Comparison of ENCODE assay signal across 8 mouse cellular contexts in genomic region chr9:79721056-79721455, GRCm38 (mm10). TPM values are rescaled to one million over a fixed set of nuclear protein-coding genes. Genes with fewer than 3 reads are reported as not detected.
A peak's percentile ranks its signal among the peaks of the same experiment; 100 is the strongest.
DNase-seq lines count a peak whose midpoint lies in the region; ATAC-seq lines count a peak whose summit lies in the region.

No protein-coding gene starts in this region.

- no peak overlapping the region for H3K9ac ChIP-seq in embryonic facial prominence, embryonic 11.5 days (replicated peaks; ENCODE audit: low read length)
- H3K9ac ChIP-seq in hindbrain, embryonic 11.5 days (ENCODE audit: low read depth, low read length) = no peak overlapping the region
- no peak overlapping the region for H3K9ac ChIP-seq in neural tube, embryonic 14.5 days (replicated peaks; ENCODE audit: low read depth, low read length)

- DNase-seq in layer of hippocampus, adult 11-12 months (ENCODE audit: low spot score) = peak; percentile 54
- no peak for DNase-seq in layer of hippocampus, adult 8-10 months (ENCODE audit: low spot score in 2 of 2)
- peak; percentile 62 for DNase-seq in ZHBTc4 (ENCODE audit: low read depth, low spot score)
- peak; percentile 88 for DNase-seq in embryonic facial prominence, embryonic 11.5 days (ENCODE audit: low spot score)
- peak; percentile 82 for DNase-seq in hindbrain, embryonic 11.5 days (ENCODE audit: low spot score)
- peak; percentile 73 for DNase-seq in limb, embryonic 10.5 days (ENCODE audit: low spot score)
- no peak for DNase-seq in spleen, adult 18-20 months

- H3K4me3 ChIP-seq in embryonic facial prominence, embryonic 11.5 days (ENCODE audit: low read depth, low read length) = no peak overlapping the region
- H3K4me3 ChIP-seq in hindbrain, embryonic 11.5 days (ENCODE audit: low read depth, low read length) = no peak overlapping the region
- H3K4me3 ChIP-seq in limb, embryonic 10.5 days = no peak overlapping the region; the same call in 1 of the 2 replicates
- no peak overlapping the region for H3K4me3 ChIP-seq in neural tube, embryonic 14.5 days (ENCODE audit: low read depth, low read length)

- H3K27me3 ChIP-seq in embryonic facial prominence, embryonic 11.5 days (ENCODE audit: control insufficient read depth, insufficient read depth, low read length) = peaks cover 10% of the 10 kb centered on the region
- H3K27me3 ChIP-seq in hindbrain, embryonic 11.5 days (ENCODE audit: control insufficient read depth, insufficient read depth, low read length) = peaks cover 36% of the 10 kb centered on the region
- H3K27me3 ChIP-seq in limb, embryonic 10.5 days (ENCODE audit: low read depth, poor library complexity, severe bottlenecking) = peaks cover 47% of the 10 kb centered on the region
- H3K27me3 ChIP-seq in neural tube, embryonic 14.5 days (ENCODE audit: control insufficient read depth, insufficient read depth, low read length) = peaks cover 10% of the 10 kb centered on the region; the same call in 1 of the 2 replicates

- no peak overlapping the region for H3K4me2 ChIP-seq in embryonic facial prominence, embryonic 11.5 days (ENCODE audit: low read depth, low read length)
- H3K4me2 ChIP-seq in hindbrain, embryonic 11.5 days (replicated peaks; ENCODE audit: low read depth, low read length) = no peak overlapping the region
- H3K4me2 ChIP-seq in neural tube, embryonic 14.5 days (ENCODE audit: low read depth, low read length) = peak overlapping the region; percentile 30; the same call in 1 of the 2 replicates

- H3K36me3 ChIP-seq in embryonic facial prominence, embryonic 11.5 days (replicated peaks; ENCODE audit: control insufficient read depth, insufficient read depth, low read depth, low read length) = no peaks in the 10 kb centered on the region
- no peaks in the 10 kb centered on the region for H3K36me3 ChIP-seq in hindbrain, embryonic 11.5 days (ENCODE audit: control insufficient read depth, insufficient read depth, low read length)
- H3K36me3 ChIP-seq in limb, embryonic 10.5 days = no peaks in the 10 kb centered on the region
- no peaks in the 10 kb centered on the region for H3K36me3 ChIP-seq in neural tube, embryonic 14.5 days (ENCODE audit: control insufficient read depth, insufficient read depth, low read length)

- no peaks in the 10 kb centered on the region for H3K4me1 ChIP-seq in embryonic facial prominence, embryonic 11.5 days (ENCODE audit: control insufficient read depth, insufficient read depth, low read length)
- H3K4me1 ChIP-seq in hindbrain, embryonic 11.5 days (replicated peaks; ENCODE audit: control insufficient read depth, insufficient read depth, low read length) = peaks cover 2% of the 10 kb centered on the region; the same call in 1 of the 2 replicates
- H3K4me1 ChIP-seq in limb, embryonic 10.5 days = peaks cover 44% of the 10 kb centered on the region
- peaks cover 7% of the 10 kb centered on the region for H3K4me1 ChIP-seq in neural tube, embryonic 14.5 days (ENCODE audit: control insufficient read depth, insufficient read depth, low read length)

- H3K27ac ChIP-seq in embryonic facial prominence, embryonic 11.5 days (replicated peaks; ENCODE audit: low read depth, low read length) = no peak overlapping the region
- no peak overlapping the region for H3K27ac ChIP-seq in hindbrain, embryonic 11.5 days (ENCODE audit: low read depth, low read length)
- no peak overlapping the region for H3K27ac ChIP-seq in limb, embryonic 10.5 days
- H3K27ac ChIP-seq in neural tube, embryonic 14.5 days (ENCODE audit: low read depth, low read length) = no peak overlapping the region

- WGBS in embryonic facial prominence, embryonic 11.5 days = 8% methylated on average over 9 of the region's 9 CpGs
- 10% methylated on average over 9 of the region's 9 CpGs for WGBS in hindbrain, embryonic 11.5 days
- WGBS in limb, embryonic 10.5 days = 13% methylated on average over 9 of the region's 9 CpGs
- 10% methylated on average over 9 of the region's 9 CpGs for WGBS in neural tube, embryonic 14.5 days

- ATAC-seq in embryonic facial prominence, embryonic 11.5 days (replicated peaks; ENCODE audit: insufficient number of reproducible peaks, low FRiP score, low TSS enrichment, low read depth) = no peak
- ATAC-seq in hindbrain, embryonic 11.5 days (ENCODE audit: low FRiP score) = no peak
- ATAC-seq in neural tube, embryonic 14.5 days (ENCODE audit: low read depth) = peak; percentile 46; the same call in 1 of the 2 replicates

- no peaks in the 10 kb centered on the region for H3K9me3 ChIP-seq in embryonic facial prominence, embryonic 11.5 days (replicated peaks; ENCODE audit: control insufficient read depth, low read length)
- no peaks in the 10 kb centered on the region for H3K9me3 ChIP-seq in hindbrain, embryonic 11.5 days (ENCODE audit: control insufficient read depth, low read length)
- no peaks in the 10 kb centered on the region for H3K9me3 ChIP-seq in limb, embryonic 10.5 days (replicated peaks)
- no peaks in the 10 kb centered on the region for H3K9me3 ChIP-seq in neural tube, embryonic 14.5 days (ENCODE audit: control insufficient read depth, low read length)

RNA-seq across cellular contexts. Expression of gene Col12a1, which starts 2.4 kb away (rescaled TPM):
- 1 to 10 TPM; 4.8 to 8.2 (median 6.1) TPM for total RNA-seq in layer of hippocampus, adult 8-10 months (2022)
- polyA plus RNA-seq in embryonic facial prominence, embryonic 11.5 days (2014; fragmentation: Nextera tagmentation; extraction: Ambion mirVana) = 25.1 and 28.2 TPM in 2 replicates
- polyA plus RNA-seq in hindbrain, embryonic 11.5 days (2014; fragmentation: Nextera tagmentation; extraction: Ambion mirVana) = 18.9 and 32.2 TPM in 2 replicates
- 4.8 and 12.4 TPM in 2 replicates for polyA plus RNA-seq in limb, embryonic 10.5 days (2016; fragmentation: Nextera tagmentation; extraction: Ambion mirVana)
- 13.3 and 17.7 TPM in 2 replicates for polyA plus RNA-seq in neural tube, embryonic 14.5 days (2014; fragmentation: Nextera tagmentation; extraction: Ambion mirVana)

RNA-seq across cellular contexts. Expression of gene Cox7a2, which starts 38.6 kb away (rescaled TPM):
- total RNA-seq in layer of hippocampus, adult 8-10 months (2022) = 100 to 1,000 TPM; 317 to 352 (median 338) TPM
- 609 and 634 TPM in 2 replicates for polyA plus RNA-seq in embryonic facial prominence, embryonic 11.5 days (2014; fragmentation: Nextera tagmentation; extraction: Ambion mirVana)
- 633 and 662 TPM in 2 replicates for polyA plus RNA-seq in hindbrain, embryonic 11.5 days (2014; fragmentation: Nextera tagmentation; extraction: Ambion mirVana)
- 670 and 730 TPM in 2 replicates for polyA plus RNA-seq in limb, embryonic 10.5 days (2016; fragmentation: Nextera tagmentation; extraction: Ambion mirVana)
- 819 and 952 TPM in 2 replicates for polyA plus RNA-seq in neural tube, embryonic 14.5 days (2014; fragmentation: Nextera tagmentation; extraction: Ambion mirVana)

Comparison
In these comparisons a context has a peak if more than half of its experiments do, and no peak if none do; other contexts are left out.
1. DNase-seq: peak in layer of hippocampus, adult 11-12 months (single experiment), ZHBTc4 (single experiment), embryonic facial prominence, embryonic 11.5 days (single experiment), hindbrain, embryonic 11.5 days (single experiment) and limb, embryonic 10.5 days (single experiment); none in layer of hippocampus, adult 8-10 months (0 of 2) and spleen, adult 18-20 months (0 of 2).